Mouse (Mus musculus): ENCODE measurements around the gene Afmid. TPM values are rescaled to one million over a fixed set of nuclear protein-coding genes. Genes with fewer than 3 reads are reported as not detected.
A peak's percentile ranks its signal among the peaks of the same experiment; 100 is the strongest.
"Not testable (repeated sequence)": the region's sequence is repeated elsewhere in the genome, so short reads cannot be mapped to it uniquely, and the experiment has no call there.

The Afmid gene
- total RNA-seq (2021): 1 to 10 TPM; 5.4 to 7.2 TPM

DNA sequence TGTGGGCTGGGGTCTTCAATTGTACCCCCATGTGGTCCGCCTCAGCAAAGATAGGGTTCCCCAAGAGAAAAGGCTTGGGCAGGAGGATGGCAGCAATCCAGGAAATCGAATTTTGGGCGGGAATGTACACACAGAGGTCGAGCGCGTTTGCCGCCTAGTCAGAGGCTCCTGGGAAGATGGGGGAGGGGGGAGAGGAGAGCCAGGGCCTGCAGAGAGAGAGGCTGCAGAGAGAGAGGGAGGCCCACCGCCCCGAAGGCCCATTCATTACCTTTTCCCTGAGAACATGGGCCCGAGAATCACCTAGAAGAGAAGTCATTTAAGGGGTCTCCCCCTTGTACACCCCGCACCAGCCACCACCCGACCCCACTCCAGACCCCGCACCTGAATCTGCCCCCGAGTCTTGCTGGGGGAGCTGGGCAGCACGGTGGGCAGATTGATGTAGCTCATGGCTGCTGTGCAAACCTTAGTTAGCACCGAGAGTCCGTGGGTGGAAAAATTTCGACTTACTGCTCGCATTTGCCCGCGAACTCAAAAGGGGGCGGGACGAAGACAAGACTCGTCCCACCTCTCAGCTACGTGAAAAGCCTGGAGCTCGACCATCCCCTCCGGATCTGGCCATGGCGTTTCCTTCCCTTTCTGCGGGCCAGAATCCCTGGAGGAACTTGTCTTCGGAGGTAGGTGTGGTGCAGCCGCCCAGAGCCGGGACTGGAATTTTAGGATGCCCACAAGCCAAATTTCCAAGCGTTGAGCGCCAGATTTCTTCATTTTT lies at the start of gene Afmid, which contains the start of gene Tk1:
Afmid (plus strand) TSS at position 592 of the 769 bp plus-strand sequence.
Tk1 (minus strand) TSS at position 760 of the 769 bp plus-strand sequence.
- DNase-seq (ENCODE audit: low spot score in 2 of 2): peak; percentile 47 to 49
- intact Hi-C loops (cut with DNase I): loop anchor here (5.0 to 10.0 kb wide), 2 partner anchors 33 to 591 kb away; no protein-coding TSS in a partner anchor

GRCm38 (mm10) chr11:117776085-117776792 lies 49.5 kb upstream of the Afmid start:
- intact Hi-C loops (cut with DNase I): no loop called here
- no peak for DNase-seq (ENCODE audit: low spot score in 2 of 2)

DNA sequence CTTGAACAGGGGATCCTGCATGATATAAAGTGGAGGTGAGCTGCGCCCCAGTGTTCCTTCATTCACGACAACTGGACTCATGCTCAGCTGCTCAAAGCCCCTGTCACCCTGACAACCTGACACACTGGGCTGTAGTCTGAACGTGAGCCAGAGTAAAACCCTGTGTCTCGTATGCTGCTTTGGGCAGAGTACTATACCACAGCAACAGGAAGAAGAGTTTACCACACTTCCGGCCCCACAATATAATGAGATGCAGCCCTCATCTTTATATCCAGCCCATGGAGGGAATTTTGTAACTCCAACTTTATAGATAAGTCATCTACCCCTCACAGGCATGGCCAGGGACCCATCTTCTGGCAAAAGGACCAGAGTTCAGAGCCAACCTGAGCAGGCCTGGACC lies 48.6 kb upstream of the Afmid start:
- no peak for DNase-seq (ENCODE audit: low spot score in 2 of 2)

GRCm38 (mm10) chr11:117778031-117778430 lies 47.7 kb upstream of the Afmid start:
- no peak for DNase-seq (ENCODE audit: low spot score in 2 of 2)
- intact Hi-C loops (cut with DNase I): no loop called here

More for the DNA sequence above, 48.6 kb upstream of the Afmid start:
- intact Hi-C loops (cut with DNase I): no loop called here

DNA sequence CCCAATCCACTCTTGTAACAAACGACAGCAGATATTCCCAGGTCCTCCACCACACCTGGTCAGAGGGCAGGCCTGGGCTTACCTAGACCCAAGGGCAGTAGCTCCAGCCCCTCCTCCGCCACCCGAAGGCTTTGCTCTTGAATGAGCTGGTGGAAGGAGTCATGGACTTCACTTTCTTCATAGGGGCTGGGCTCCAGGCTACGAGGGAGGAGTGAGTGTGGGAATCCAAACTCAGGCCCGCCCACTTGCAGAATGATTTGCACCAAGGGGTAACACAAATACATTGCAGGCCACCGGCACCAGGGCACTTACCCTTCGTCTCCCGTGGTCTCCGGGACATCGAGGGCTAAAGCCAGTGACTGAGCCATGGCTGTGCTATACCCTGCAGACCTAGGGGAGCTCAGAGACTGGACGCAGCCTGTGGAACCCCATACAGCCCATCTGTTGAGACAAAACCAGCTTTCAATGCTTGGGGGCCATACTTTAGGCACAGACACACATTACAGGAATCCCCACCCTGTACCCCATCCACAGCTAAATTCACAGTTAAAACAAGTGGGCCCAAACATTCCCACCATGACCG lies 46.8 kb upstream of the Afmid start:
- DNase-seq (ENCODE audit: low spot score in 2 of 2): no peak
- intact Hi-C loops (cut with DNase I): no loop called here

GRCm38 (mm10) chr11:117779434-117780198 lies 46.1 kb upstream of the Afmid start:
- DNase-seq (ENCODE audit: low spot score in 2 of 2): no peak
- intact Hi-C loops (cut with DNase I): loop anchor here (5.0 kb wide), 1 partner anchor 72 kb away; no protein-coding TSS in a partner anchor

- intact Hi-C loops (cut with DNase I): loop anchor here (5.0 kb wide), 1 partner anchor 73 kb away; no protein-coding TSS in a partner anchor
- no peak for DNase-seq (ENCODE audit: low spot score in 2 of 2)
These were observed 45.6 kb upstream of the Afmid start for GRCm38 (mm10) chr11:117780199-117780515.

- DNase-seq (ENCODE audit: low spot score in 2 of 2): no peak
- intact Hi-C loops (cut with DNase I): loop anchor here (5.0 kb wide), 1 partner anchor 73 kb away; no protein-coding TSS in a partner anchor
These were observed 45.1 kb upstream of the Afmid start for GRCm38 (mm10) chr11:117780582-117781111.

DNA sequence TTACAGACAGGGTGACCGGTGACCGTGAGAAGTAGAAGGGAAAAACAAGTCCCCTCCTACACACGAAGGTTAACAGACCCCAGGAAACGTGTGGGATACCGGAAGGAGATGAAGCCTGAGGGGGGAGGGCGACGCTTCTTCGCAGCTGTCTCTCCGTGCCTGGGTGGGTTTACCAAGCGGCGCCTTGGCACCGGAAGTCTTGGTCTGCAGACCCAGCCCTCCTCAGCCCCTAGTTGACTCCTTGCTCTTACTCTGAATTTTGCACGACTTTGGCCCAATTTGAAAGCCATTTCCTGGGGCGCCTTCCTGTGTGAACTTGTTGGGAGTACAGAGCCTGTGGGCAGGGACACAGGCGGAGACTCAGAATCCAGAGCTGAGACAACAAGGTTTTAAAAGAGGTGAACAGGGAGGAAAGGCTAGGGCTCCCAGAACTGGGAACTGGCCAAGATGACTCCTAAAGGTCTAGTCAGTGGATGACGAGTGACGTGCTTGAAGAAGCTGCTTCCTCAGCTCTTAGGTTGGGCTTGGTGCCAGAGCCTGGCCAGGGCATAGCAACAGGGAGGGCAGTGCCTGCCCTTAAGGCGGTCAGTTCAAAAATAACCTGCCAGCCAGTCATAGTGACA lies 44.4 kb upstream of the Afmid start:
- intact Hi-C loops (cut with DNase I): loop anchor here (5.0 kb wide), 1 partner anchor 74 kb away; no protein-coding TSS in a partner anchor
- DNase-seq (ENCODE audit: low spot score in 2 of 2): no peak

DNA sequence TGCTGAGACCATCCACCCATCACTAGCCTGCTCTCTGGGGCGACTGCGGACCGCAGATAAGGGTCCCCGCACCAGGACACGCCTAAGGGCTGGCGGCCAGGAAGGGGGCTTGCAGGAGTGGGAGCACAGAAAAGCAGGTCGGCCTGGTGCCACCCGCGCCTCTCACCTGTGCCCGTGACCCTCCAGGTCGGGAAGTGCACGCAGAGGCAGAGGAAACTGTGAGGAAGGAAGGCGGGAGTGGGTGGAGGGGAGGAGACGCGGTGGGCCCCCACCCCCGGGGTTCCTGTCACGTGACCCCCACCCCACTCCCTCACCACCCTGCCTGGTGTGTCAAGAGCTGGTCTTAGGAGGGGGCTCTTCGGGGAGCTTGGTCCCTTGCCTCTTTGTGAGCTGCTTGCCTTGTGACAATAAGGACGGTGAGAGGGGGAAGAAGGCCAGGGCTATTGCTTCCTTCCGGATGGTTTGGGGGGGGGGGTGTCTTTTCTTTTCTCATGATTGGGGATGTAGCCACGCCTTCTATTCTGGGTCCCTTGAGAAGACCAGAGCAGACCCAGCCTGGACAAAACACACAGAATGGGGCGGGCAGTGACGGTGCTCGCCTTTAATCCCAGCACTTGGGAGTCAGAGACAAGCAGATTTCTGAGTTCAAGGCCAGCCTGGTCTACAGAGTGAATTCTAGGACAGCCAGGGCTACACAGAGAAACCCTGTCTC lies 43.6 kb upstream of the Afmid start, which contains the start of the genes Tmc8 and Tmc6:
Tmc8 (plus strand) TSS at position 84 of the 712 bp plus-strand sequence.
Tmc6 (minus strand) TSS at position 206 of the 712 bp plus-strand sequence.
- intact Hi-C loops (cut with DNase I): loop anchor here (5.0 kb wide), 1 partner anchor 75 kb away; no protein-coding TSS in a partner anchor

GRCm38 (mm10) chr11:117782705-117783034 lies 43.1 kb upstream of the Afmid start:
- intact Hi-C loops (cut with DNase I): loop anchor here (5.0 kb wide), 1 partner anchor 75 kb away; no protein-coding TSS in a partner anchor
- DNase-seq (ENCODE audit: low spot score in 2 of 2): no peak

More for the DNA sequence above, 43.6 kb upstream of the Afmid start, which contains the start of the genes Tmc8 and Tmc6:
- DNase-seq (ENCODE audit: low spot score in 2 of 2): no peak

DNA sequence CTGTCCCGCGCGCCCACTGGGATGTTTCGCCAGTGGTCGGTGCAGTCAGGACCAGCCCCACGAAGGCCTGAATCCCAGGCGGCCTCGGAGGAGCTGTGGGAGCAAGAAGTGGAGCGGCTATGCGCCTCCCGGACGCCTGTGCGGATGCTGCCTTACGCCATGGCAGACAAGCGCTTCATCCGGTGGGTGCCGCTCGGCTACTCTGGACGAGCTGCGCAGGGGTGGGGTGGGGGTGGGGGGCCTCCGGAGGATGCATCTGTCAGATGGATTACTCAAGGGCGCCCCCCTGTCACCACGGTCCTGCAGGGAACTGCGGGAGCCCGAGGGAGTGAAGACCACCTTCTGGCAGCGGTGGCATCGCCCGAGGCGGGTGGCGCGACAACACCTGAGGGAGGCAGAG lies 42.6 kb upstream of the Afmid start:
- DNase-seq (ENCODE audit: low spot score in 2 of 2): no peak
- intact Hi-C loops (cut with DNase I): loop anchor here (5.0 kb wide), 1 partner anchor 76 kb away; no protein-coding TSS in a partner anchor

DNA sequence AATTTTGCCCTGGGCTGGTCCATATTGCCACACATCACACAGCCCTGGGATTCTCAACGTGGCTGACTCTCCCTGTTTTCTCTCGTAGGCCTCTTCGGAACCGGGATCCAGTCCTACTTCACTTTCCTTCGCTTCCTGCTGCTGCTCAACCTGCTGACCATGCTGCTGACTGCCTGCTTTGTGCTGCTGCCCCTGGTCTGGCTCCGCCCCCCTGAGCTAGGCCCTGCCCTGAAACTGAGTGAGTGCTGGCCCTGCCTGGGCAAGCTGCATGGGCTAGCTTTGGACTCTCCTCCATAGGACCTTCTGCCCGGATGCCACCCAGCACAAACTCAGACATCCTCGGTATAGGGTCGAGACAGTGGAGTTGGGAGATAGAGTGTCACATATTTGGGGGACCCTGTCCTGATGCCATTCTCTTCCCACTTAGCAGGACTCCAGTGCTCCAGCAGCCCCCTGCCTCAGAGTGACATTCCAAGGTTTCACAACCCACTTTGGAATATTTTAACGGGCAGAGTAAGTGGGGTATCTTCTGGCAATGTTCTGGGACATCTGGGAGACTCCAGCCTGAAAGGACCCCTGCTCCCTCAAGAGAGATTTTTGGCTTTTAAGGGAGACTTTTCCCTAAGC lies 41.9 kb upstream of the Afmid start:
- intact Hi-C loops (cut with DNase I): loop anchor here (5.0 kb wide), 1 partner anchor 76 kb away; no protein-coding TSS in a partner anchor
- DNase-seq (ENCODE audit: low spot score in 2 of 2): no peak

DNA sequence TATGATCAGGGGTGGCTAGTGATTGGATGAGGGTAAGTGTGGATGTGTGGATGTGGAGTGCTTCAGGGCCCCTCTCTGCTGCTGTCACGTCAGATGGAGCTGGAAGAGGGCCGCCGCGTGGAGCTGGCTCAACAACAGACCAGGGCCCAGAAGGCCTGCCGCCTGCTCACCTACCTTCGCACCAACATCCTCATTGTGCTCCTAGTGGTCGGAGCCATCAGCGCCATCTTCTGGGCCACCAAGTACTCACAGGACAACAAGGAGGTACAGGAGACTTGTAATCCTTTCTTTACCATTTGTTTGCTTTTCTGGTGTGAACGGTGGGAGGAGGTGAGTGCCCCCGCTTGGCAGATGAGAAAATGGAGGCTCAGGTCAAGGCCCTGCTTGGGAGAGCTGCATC lies 39.4 kb upstream of the Afmid start:
- intact Hi-C loops (cut with DNase I): no loop called here

GRCm38 (mm10) chr11:117788481-117788880 lies 37.2 kb upstream of the Afmid start:
- intact Hi-C loops (cut with DNase I): not testable (repeated sequence)

More for the DNA sequence above, 39.4 kb upstream of the Afmid start:
- DNase-seq (ENCODE audit: low spot score in 2 of 2): no peak

GRCm38 (mm10) chr11:117790286-117790685 lies 35.4 kb upstream of the Afmid start:
- intact Hi-C loops (cut with DNase I): loop anchor here (5.0 kb wide), 1 partner anchor 37 kb away; the partner anchor contains the start of genes Afmid and Tk1

More at GRCm38 (mm10) chr11:117788481-117788880, 37.2 kb upstream of the Afmid start:
- DNase-seq (ENCODE audit: low spot score in 2 of 2): not testable (repeated sequence)

More at GRCm38 (mm10) chr11:117790286-117790685, 35.4 kb upstream of the Afmid start:
- no peak for DNase-seq (ENCODE audit: low spot score in 2 of 2)

Measured in left cerebral cortex, postnatal 36 days (tissue).